Mouse (Mus musculus): ENCODE measurements around the gene Crebbp.

- TF ChIP-seq CTCF (IDR thresholded peaks at IDR 0.05; ENCODE audit: borderline replicate concordance, insufficient read depth, low read depth, low read length) (no peak), POLR2A (IDR thresholded peaks at IDR 0.05; ENCODE audit: borderline replicate concordance, insufficient read depth, low read length) (no peak)
Observed at GRCm38 (mm10) chr16:4052601-4053000, 161.2 kb downstream of the Crebbp start.

Measured in cerebellum, adult 2 months (tissue).